Mouse (Mus musculus): ENCODE data around the gene Herpud1. TPM values are rescaled to one million over a fixed set of nuclear protein-coding genes. Genes with fewer than 3 reads are reported as not detected.
"Not testable (repeated sequence)": the region's sequence is repeated elsewhere in the genome, so short reads cannot be mapped to it uniquely, and the experiment has no call there.

Herpud1 gene
- total RNA-seq, 2 experiments from 2014 or later: 54.4 to 57.3 TPM

DNA sequence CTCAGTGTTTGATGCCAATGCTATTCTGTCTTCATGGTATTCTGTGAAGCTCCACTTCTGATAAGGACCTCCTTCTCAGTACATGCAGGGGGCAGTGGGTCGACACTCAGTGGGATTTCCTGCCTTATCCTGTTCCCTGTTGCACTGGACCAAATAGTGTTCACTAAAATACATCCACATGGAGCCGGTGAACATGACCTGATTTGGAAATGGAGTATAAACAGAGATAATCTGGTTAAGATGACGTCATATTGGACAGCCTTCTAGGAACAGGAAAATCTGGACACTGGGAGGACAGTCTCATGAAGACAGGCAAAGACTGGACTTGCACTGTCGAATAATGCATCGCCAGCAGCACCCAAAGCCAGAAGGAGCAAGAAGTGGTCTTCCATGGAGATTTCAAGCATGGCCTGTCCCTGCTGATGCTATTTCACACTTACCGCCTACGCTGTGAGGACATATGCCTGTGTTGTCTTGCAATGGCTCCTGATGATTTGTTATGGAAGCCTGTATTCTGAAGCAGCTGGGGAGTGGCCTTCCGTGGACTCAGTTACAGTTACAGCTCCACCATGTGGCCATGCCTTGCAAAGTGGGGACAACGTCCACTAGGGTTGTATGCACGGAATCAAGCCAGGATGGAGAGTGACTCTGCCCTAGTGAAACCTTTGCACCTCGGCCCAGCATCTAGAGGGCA is 10.9 kb downstream of the Herpud1 start:
- peak; percentile 19 to 23 for DNase-seq (ENCODE audit: low spot score in 2 of 2)
- H3K27ac ChIP-seq: no peak overlapping the region
- TF ChIP-seq CTCF (conservative IDR thresholded peaks at IDR 0.05): peak; percentile 80
- no peak overlapping the region for H3K4me3 ChIP-seq

GRCm38 (mm10) chr8:94398587-94398986 is 12.3 kb downstream of the Herpud1 start:
- Histone ChIP-seq H3K27ac (no peak overlapping the region), H3K4me3 (no peak overlapping the region)
- no peak for TF ChIP-seq CTCF (conservative IDR thresholded peaks at IDR 0.05)
- no peak for DNase-seq (ENCODE audit: low spot score in 2 of 2)

GRCm38 (mm10) chr8:94399361-94399953 is 13.2 kb downstream of the Herpud1 start:
- Histone ChIP-seq H3K4me3 (no peak overlapping the region), H3K27ac (no peak overlapping the region)
- DNase-seq (ENCODE audit: low spot score in 2 of 2): no peak
- TF ChIP-seq CTCF (conservative IDR thresholded peaks at IDR 0.05): no peak

DNA sequence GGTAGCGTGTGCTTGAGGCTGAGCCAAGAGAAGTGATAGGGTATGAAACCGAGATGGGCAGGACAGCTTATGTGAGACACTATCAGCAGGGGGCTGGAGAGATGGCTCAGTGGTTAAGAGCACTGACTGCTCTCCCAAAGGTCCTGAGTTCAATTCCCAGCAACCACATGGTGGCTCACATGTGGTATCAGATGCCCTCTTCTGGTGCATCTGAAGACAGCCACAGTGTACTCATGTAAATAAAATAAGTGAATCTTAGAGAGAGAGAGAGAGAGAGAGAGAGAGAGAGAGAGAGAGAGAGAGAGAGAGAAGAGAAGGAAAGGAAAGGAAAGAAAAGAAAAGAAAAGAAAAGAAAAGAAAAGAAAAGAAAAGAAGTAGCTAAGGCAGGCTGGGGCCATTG is 13.7 kb downstream of the Herpud1 start:
- not testable (repeated sequence) for H3K27ac ChIP-seq; DNase-seq (ENCODE audit: low spot score in 2 of 2); H3K4me3 ChIP-seq
- peak; percentile 23; the same call in 1 of the 2 replicates for TF ChIP-seq CTCF (conservative IDR thresholded peaks at IDR 0.05)

DNA sequence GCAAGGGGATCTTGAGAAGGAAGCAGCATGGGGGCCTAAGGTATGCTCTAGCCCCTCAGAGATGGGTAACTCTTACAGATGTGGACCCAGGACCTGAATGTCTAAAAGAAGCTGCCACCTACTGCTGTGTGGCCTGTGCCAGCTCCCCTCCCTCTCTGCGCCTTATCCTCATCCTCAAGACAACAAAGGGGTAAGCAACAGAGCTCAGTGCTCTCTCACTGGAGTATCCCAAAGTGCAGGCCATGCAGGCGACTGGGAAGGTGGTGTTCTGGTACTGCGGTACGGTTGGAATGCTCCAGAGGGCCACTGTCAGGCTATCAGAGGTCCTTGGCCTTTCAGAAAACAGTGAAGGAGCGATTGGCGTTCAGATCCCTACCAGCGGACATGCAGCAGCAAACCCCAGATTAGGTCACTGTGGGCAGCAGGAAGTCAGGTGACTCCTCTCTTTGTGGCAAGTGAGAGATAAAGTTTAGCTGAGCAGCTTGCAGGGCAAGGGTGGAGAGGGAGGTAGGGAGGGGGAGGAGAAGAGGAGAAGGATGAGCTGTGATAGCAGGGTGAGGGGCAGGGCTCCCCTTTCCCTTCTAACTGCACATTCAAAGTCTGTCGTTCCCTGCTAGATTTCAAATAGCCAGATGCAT is 22.3 kb downstream of the Herpud1 start:
- no peak for TF ChIP-seq CTCF (conservative IDR thresholded peaks at IDR 0.05)
- no peak for DNase-seq (ENCODE audit: low spot score in 2 of 2)
- Histone ChIP-seq H3K4me3 (no peak overlapping the region), H3K27ac (no peak overlapping the region)

- TF ChIP-seq CTCF (conservative IDR thresholded peaks at IDR 0.05): no peak
- H3K27ac ChIP-seq: no peak overlapping the region
- DNase-seq (ENCODE audit: low spot score in 2 of 2): no peak
- H3K4me3 ChIP-seq: no peak overlapping the region
Measured at GRCm38 (mm10) chr8:94409523-94409922, 23.3 kb downstream of the Herpud1 start.

- H3K27ac ChIP-seq: no peak overlapping the region
- H3K4me3 ChIP-seq: no peak overlapping the region
- TF ChIP-seq CTCF (conservative IDR thresholded peaks at IDR 0.05): no peak
- no peak for DNase-seq (ENCODE audit: low spot score in 2 of 2)
Measured at GRCm38 (mm10) chr8:94412518-94412917, 26.3 kb downstream of the Herpud1 start.

GRCm38 (mm10) chr8:94413509-94413908 is 27.3 kb downstream of the Herpud1 start:
- no peak overlapping the region for H3K27ac ChIP-seq
- TF ChIP-seq CTCF (conservative IDR thresholded peaks at IDR 0.05): no peak
- DNase-seq (ENCODE audit: low spot score in 2 of 2): no peak
- no peak overlapping the region for H3K4me3 ChIP-seq

GRCm38 (mm10) chr8:94415218-94415617 is 29.0 kb downstream of the Herpud1 start:
- Histone ChIP-seq H3K4me3 (no peak overlapping the region), H3K27ac (no peak overlapping the region)
- TF ChIP-seq CTCF (conservative IDR thresholded peaks at IDR 0.05): no peak
- DNase-seq (ENCODE audit: low spot score in 2 of 2): no peak

- Histone ChIP-seq H3K4me3 (no peak overlapping the region), H3K27ac (no peak overlapping the region)
- TF ChIP-seq CTCF (conservative IDR thresholded peaks at IDR 0.05): no peak
- DNase-seq (ENCODE audit: low spot score in 2 of 2): no peak
Measured at GRCm38 (mm10) chr8:94418017-94418416, 31.8 kb downstream of the Herpud1 start.

DNA sequence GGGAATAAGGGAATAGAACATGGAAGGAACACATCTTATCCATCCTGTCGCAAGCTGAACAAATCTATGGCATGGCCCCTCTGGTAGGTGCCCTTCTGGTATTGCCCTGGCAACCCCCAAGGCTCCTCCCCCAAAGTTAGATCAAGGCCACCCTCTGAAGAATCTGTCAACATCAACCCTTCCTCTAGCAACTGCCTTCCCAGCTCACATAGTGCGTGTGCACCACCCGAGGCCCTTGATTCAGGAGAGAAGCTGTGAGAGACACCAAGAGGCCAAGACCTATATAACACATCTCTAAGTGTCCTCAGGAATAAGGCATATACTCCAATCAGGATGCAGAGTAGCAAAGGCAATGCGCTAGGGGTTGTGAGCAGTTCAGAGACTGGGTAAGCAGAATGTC is 36.0 kb downstream of the Herpud1 start:
- no peak overlapping the region for H3K4me3 ChIP-seq
- DNase-seq (ENCODE audit: low spot score in 2 of 2): no peak
- TF ChIP-seq CTCF (conservative IDR thresholded peaks at IDR 0.05): no peak
- no peak overlapping the region for H3K27ac ChIP-seq

- no peak for TF ChIP-seq CTCF (conservative IDR thresholded peaks at IDR 0.05)
Measured at GRCm38 (mm10) chr8:94427953-94428352, 41.7 kb downstream of the Herpud1 start.

GRCm38 (mm10) chr8:94428420-94428819 is 42.2 kb downstream of the Herpud1 start:
- H3K27ac ChIP-seq: no peak overlapping the region
- H3K4me3 ChIP-seq: no peak overlapping the region
- DNase-seq (ENCODE audit: low spot score in 2 of 2): no peak
- no peak for TF ChIP-seq CTCF (conservative IDR thresholded peaks at IDR 0.05)

More at GRCm38 (mm10) chr8:94427953-94428352, 41.7 kb downstream of the Herpud1 start:
- Histone ChIP-seq H3K4me3 (no peak overlapping the region), H3K27ac (no peak overlapping the region)
- DNase-seq (ENCODE audit: low spot score in 2 of 2): no peak

All from layer of hippocampus, adult 2 months (tissue).